Mouse (Mus musculus): ENCODE results near the gene Ifna4. TPM values are rescaled to one million over a fixed set of nuclear protein-coding genes. Genes with fewer than 3 reads are reported as not detected.
"Not testable (repeated sequence)": the region's sequence is repeated elsewhere in the genome, so short reads cannot be mapped to it uniquely, and the experiment has no call there.

Ifna4 gene
- polyA plus RNA-seq, 2 experiments: not detected

DNA sequence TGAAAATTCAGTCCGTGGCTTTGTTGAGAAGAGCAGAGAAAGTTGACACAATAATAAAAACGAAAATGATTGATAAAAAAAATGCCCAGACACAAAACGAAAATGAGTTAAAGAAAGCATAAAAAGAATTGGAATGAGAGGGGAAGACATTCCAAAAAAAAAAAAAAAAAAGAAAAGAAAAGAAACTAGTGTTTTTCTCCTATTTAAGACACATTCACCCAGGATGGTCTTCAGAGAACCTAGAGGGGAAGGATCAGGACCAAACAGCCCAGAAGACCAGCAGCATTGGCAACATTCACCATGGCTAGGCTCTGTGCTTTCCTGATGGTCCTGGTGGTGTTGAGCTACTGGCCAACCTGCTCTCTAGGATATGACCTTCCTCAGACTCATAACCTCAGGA lies 25.7 kb upstream of the Ifna4 start, which contains the start of gene Ifna7:
Ifna7 (plus strand) TSS at position 301 of the 400 bp plus-strand sequence.
- Histone ChIP-seq H3K36me3 (ENCODE audit: control insufficient read depth, insufficient read depth, low read length) (no peaks in the 10 kb centered on the region), H3K27me3 (ENCODE audit: control insufficient read depth, insufficient read depth, low read length) (no peaks in the 10 kb centered on the region), H3K4me1 (ENCODE audit: control insufficient read depth, insufficient read depth, low read length) (no peaks in the 10 kb centered on the region), H3K4me2 (replicated peaks; ENCODE audit: low read depth, low read length, severe bottlenecking) (no peak within 1 kb of the TSS), H3K27ac (replicated peaks; ENCODE audit: low read depth, low read length) (no peak within 1 kb of the TSS), H3K4me3 (replicated peaks; ENCODE audit: low read length) (no peak within 1 kb of the TSS), H3K9ac (ENCODE audit: low read depth, low read length, severe bottlenecking) (no peak within 1 kb of the TSS), H3K9me3 (ENCODE audit: control insufficient read depth, low read length) (no peaks in the 10 kb centered on the region)
- 59% methylated on average over 3 of the region's 3 CpGs for WGBS
- ATAC-seq (ENCODE audit: low FRiP score, low read depth) (no peak), DNase-seq (ENCODE audit: low spot score) (no peak)
- TF ChIP-seq POLR2A (IDR thresholded peaks at IDR 0.05; ENCODE audit: borderline replicate concordance, extremely low read depth, insufficient read depth, insufficient read length): no peak

DNA sequence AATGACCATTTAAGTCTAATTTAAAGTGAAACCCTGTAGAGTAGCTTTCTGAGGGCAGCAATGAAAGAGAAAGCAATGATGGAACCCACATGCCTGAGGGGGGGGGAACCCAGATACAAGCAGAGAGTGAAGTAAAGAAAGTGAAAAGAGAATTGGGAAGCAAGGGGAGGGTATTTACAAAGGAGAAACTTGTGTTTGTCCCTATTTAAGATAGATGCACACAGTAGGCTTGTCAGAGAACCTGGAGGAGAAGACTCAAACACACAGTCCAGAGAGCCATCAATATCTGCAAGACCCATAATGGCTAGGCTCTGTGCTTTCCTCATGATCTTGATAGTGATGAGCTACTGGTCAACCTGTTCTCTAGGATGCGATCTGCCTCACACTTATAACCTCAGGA lies 22.0 kb upstream of the Ifna4 start, which contains the start of gene Ifna11:
Ifna11 (plus strand) TSS at position 301 of the 400 bp plus-strand sequence.
- H3K9me3 ChIP-seq (ENCODE audit: control insufficient read depth, low read length): no peaks in the 10 kb centered on the region
- ATAC-seq (ENCODE audit: low FRiP score, low read depth): no peak
- no peak within 1 kb of the TSS for H3K4me2 ChIP-seq (replicated peaks; ENCODE audit: low read depth, low read length, severe bottlenecking)
- no peaks in the 10 kb centered on the region for H3K4me1 ChIP-seq (ENCODE audit: control insufficient read depth, insufficient read depth, low read length)
- WGBS: 75% methylated on average over 1 of the region's 1 CpGs
- H3K27me3 ChIP-seq (ENCODE audit: control insufficient read depth, insufficient read depth, low read length): no peaks in the 10 kb centered on the region
- no peak for DNase-seq (ENCODE audit: low spot score)
- H3K36me3 ChIP-seq (ENCODE audit: control insufficient read depth, insufficient read depth, low read length): no peaks in the 10 kb centered on the region
- H3K9ac ChIP-seq (ENCODE audit: low read depth, low read length, severe bottlenecking): no peak within 1 kb of the TSS
- no peak for TF ChIP-seq POLR2A (IDR thresholded peaks at IDR 0.05; ENCODE audit: borderline replicate concordance, extremely low read depth, insufficient read depth, insufficient read length)
- no peak within 1 kb of the TSS for H3K4me3 ChIP-seq (replicated peaks; ENCODE audit: low read length)
- H3K27ac ChIP-seq (replicated peaks; ENCODE audit: low read depth, low read length): no peak within 1 kb of the TSS

DNA sequence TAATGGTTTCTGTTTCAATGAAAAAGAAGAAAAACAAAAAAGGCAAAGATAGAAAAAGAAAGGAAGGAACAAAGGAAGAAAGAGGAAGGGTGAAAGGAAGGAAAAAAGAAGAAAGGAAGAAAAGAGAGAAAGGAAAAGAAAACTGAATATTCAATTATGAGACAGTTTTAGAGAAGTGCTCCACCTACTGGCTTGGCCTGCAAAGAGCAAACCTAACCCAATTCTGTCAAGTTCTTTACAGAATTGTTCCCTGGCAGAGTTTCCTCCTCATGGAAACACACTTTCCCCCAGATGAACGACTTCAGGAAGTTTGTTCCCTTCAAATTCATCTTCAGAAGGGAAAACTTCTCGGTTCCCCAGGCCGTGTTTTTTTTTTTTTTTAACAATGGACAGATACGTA lies 18.7 kb upstream of the Ifna4 start:
- Histone ChIP-seq H3K4me3 (replicated peaks; ENCODE audit: low read length) (no peak overlapping the region), H3K9me3 (ENCODE audit: control insufficient read depth, low read length) (no peaks in the 10 kb centered on the region), H3K27me3 (ENCODE audit: control insufficient read depth, insufficient read depth, low read length) (no peaks in the 10 kb centered on the region), H3K36me3 (ENCODE audit: control insufficient read depth, insufficient read depth, low read length) (no peaks in the 10 kb centered on the region), H3K4me1 (ENCODE audit: control insufficient read depth, insufficient read depth, low read length) (no peaks in the 10 kb centered on the region), H3K27ac (replicated peaks; ENCODE audit: low read depth, low read length) (no peak overlapping the region), H3K4me2 (replicated peaks; ENCODE audit: low read depth, low read length, severe bottlenecking) (no peak overlapping the region), H3K9ac (ENCODE audit: low read depth, low read length, severe bottlenecking) (no peak overlapping the region)
- 23% methylated on average over 4 of the region's 4 CpGs for WGBS
- DNase-seq (ENCODE audit: low spot score) (peak; percentile 11), ATAC-seq (ENCODE audit: low FRiP score, low read depth) (no peak)
- TF ChIP-seq POLR2A (IDR thresholded peaks at IDR 0.05; ENCODE audit: borderline replicate concordance, extremely low read depth, insufficient read depth, insufficient read length): no peak

DNA sequence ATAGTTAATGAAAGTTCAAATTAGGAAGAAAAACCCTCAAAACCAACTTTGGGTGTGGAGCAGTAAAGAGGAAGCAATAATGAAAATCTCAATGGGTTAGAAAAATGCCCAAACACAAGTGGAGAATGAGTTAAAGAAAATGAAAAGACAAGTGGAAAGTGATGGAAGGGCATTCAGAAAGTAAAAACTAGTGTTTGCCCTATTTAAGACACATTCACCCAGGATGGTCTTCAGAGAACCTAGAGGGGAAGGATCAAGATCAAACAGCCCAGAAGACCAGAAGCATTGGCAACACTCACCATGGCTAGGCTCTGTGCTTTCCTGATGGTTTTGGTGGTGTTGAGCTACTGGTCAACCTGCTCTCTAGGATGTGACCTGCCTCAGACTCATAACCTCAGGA lies 14.5 kb upstream of the Ifna4 start, which contains the start of gene Ifna6:
Ifna6 (plus strand) TSS at position 301 of the 400 bp plus-strand sequence.
- ATAC-seq (ENCODE audit: low FRiP score, low read depth); H3K9ac ChIP-seq (ENCODE audit: low read depth, low read length, severe bottlenecking); H3K9me3 ChIP-seq (ENCODE audit: control insufficient read depth, low read length): not testable (repeated sequence)

DNA sequence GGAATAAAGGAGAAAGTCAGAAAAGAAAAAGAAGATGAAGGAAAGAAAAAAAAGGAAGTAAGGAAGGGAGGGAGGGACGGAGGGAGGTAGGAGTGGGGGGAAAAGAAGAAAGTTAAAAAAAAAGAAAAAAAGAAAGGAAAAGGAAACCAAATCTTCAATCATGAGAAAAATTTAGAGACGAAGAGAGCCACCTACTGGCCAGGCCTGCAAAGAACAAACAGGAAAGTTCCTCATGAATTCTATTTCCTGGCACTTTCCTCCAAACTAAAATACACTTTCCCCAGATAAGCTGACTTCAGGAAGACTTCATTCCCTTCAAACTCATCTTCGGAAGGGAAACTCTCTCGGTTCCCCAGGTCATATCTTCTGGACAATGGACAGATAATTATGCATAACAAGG lies 11.1 kb upstream of the Ifna4 start:
- Histone ChIP-seq H3K4me3 (replicated peaks; ENCODE audit: low read length) (no peak overlapping the region), H3K27me3 (ENCODE audit: control insufficient read depth, insufficient read depth, low read length) (no peaks in the 10 kb centered on the region), H3K27ac (replicated peaks; ENCODE audit: low read depth, low read length) (no peak overlapping the region), H3K36me3 (ENCODE audit: control insufficient read depth, insufficient read depth, low read length) (no peaks in the 10 kb centered on the region), H3K9ac (ENCODE audit: low read depth, low read length, severe bottlenecking) (no peak overlapping the region), H3K4me2 (replicated peaks; ENCODE audit: low read depth, low read length, severe bottlenecking) (no peak overlapping the region), H3K9me3 (ENCODE audit: control insufficient read depth, low read length) (no peaks in the 10 kb centered on the region), H3K4me1 (ENCODE audit: control insufficient read depth, insufficient read depth, low read length) (no peaks in the 10 kb centered on the region)
- ATAC-seq (ENCODE audit: low FRiP score, low read depth): no peak
- 24% methylated on average over 4 of the region's 4 CpGs for WGBS
- no peak for TF ChIP-seq POLR2A (IDR thresholded peaks at IDR 0.05; ENCODE audit: borderline replicate concordance, extremely low read depth, insufficient read depth, insufficient read length)
- DNase-seq (ENCODE audit: low spot score): peak; percentile 21

More for the DNA sequence above, 14.5 kb upstream of the Ifna4 start, which contains the start of gene Ifna6:
- not testable (repeated sequence) for H3K4me2 ChIP-seq (replicated peaks; ENCODE audit: low read depth, low read length, severe bottlenecking); H3K27ac ChIP-seq (replicated peaks; ENCODE audit: low read depth, low read length); H3K4me3 ChIP-seq (replicated peaks; ENCODE audit: low read length); H3K27me3 ChIP-seq (ENCODE audit: control insufficient read depth, insufficient read depth, low read length); H3K4me1 ChIP-seq (ENCODE audit: control insufficient read depth, insufficient read depth, low read length); H3K36me3 ChIP-seq (ENCODE audit: control insufficient read depth, insufficient read depth, low read length); DNase-seq (ENCODE audit: low spot score)

DNA sequence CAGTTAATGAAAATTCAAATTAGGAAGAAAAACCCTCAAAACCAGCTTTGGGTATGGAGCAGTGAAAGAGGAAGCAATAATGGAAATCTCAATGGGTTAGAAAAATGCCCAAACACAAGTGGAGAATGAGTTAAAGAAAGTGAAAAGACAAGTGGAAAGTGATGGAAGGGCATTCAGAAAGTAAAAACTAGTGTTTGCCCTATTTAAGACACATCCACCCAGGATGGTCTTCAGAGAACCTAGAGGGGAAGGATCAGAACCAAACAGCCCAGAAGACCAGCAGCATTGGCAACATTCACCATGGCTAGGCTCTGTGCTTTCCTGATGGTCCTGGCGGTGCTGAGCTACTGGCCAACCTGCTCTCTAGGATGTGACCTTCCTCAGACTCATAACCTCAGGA lies 6.4 kb upstream of the Ifna4 start, which contains the start of gene Ifna5:
Ifna5 (plus strand) TSS at position 301 of the 400 bp plus-strand sequence.
- not testable (repeated sequence) for H3K9ac ChIP-seq (ENCODE audit: low read depth, low read length, severe bottlenecking); H3K4me2 ChIP-seq (replicated peaks; ENCODE audit: low read depth, low read length, severe bottlenecking); H3K36me3 ChIP-seq (ENCODE audit: control insufficient read depth, insufficient read depth, low read length); DNase-seq (ENCODE audit: low spot score); H3K27me3 ChIP-seq (ENCODE audit: control insufficient read depth, insufficient read depth, low read length); H3K4me1 ChIP-seq (ENCODE audit: control insufficient read depth, insufficient read depth, low read length); H3K27ac ChIP-seq (replicated peaks; ENCODE audit: low read depth, low read length); ATAC-seq (ENCODE audit: low FRiP score, low read depth); H3K4me3 ChIP-seq (replicated peaks; ENCODE audit: low read length); H3K9me3 ChIP-seq (ENCODE audit: control insufficient read depth, low read length)
- 63% methylated on average over 1 of the region's 1 CpGs for WGBS

Data from limb, embryonic 14.5 days (tissue).